Mouse (Mus musculus) cerebellum, postnatal 4 days (tissue): ENCODE results near the gene Fam196a.

Source experiments
- DNase-seq, 2 experiments: peaks; one replicate each; pipeline ENCODE4 v3.0.0; 2022; ENCODE audit warnings: low spot score in 2 of 2, mixed read lengths in 1 of 2

Gene Fam196a

DNA sequence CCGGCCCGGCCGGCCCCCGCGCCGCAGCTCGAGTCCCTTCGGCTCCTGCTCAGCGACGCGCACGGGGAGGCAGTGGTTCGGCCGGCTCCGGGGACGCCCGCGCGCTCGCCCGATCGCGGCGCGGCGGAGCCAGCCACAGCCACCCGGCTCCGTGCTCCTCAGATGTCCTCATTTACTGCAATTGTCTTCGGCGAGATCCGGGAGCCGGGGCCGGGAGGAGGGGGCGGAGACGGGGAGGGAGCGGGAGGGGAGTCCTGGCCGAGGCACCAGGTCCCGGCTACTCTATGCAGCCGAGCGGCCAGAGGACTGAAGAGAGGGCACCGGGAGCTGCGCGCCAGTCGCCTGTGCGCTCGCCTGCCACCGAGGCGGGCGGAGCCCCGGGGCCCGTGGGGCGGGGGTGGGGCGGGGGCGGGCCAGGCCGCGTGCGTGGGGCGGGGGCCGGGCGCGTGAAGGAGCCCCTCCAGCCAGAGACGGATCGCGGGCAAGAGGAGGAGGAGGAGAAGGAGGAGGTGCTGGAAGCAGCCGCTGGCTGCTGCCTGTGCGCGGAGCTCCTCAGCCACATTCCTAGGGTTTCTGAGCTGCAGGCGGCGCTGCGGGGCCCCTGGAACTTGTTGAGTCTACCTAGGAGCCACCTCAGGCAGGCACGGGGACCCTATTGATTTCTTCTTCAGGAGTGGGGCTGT, at the start of gene Fam196a:
Gene Fam196a (minus strand): TSS at position 504 of the 683 bp plus-strand sequence.
- DNase-seq: peak; percentile 37 to 44

DNA sequence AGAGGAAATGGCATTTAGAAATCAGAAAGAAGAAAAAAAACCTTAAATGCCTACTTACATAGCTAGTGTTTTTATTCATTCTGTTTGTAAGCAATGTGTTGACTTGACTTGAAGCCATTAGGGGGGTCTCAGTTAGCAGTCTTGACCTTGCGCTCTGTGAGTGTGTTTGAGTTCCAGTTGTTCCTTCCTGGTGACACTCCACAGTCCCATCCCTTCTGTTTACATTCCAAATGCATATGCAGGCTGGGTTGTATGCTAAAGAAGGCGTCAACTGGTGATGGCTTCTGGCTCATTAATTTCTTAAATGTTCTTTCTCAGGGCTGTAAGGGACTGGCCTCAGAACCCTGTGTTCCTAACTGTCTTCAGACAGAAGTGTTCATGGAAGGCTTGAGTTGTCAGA, 23.4 kb upstream of the Fam196a start:
- DNase-seq: no peak

DNA sequence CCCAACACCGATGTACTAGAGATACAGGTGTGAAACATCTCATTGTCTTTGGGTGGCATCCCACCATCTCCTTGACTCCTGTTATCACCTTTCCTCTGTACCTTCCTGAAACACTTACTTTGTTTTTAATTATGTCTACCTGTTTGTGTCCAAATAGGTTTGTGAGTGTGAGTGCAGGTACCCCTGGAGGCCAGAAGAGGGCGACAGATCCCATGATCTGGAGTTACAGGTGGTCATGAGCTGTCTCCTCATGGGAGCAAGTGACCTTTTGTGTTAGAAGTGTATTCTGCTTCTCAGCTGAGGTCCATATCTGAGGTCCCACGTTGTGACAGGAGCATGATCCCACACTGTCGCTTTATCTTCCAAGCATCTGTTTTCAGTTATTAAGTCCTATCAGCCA, 22.6 kb upstream of the Fam196a start:
- no peak for DNase-seq

DNA sequence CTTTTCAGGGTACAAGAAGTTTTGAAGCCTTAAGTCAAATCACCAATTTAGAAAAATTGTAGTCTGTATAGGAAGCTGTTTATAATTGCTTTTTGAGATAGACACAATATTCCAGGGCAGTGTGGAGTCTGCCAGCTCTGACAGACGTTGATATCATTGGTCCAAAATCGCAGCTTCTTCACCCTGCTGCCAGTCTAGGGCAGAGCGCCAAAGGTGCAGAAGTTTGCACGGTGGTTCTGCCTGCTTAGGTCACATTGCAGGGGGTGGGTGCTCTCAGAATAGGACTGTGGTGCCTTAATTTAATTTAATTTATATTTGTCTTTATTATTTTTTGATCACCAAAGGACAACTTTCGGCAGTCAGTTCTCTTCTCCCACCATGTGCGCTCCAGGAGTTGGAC, 20.9 kb upstream of the Fam196a start:
- no peak for DNase-seq

DNA sequence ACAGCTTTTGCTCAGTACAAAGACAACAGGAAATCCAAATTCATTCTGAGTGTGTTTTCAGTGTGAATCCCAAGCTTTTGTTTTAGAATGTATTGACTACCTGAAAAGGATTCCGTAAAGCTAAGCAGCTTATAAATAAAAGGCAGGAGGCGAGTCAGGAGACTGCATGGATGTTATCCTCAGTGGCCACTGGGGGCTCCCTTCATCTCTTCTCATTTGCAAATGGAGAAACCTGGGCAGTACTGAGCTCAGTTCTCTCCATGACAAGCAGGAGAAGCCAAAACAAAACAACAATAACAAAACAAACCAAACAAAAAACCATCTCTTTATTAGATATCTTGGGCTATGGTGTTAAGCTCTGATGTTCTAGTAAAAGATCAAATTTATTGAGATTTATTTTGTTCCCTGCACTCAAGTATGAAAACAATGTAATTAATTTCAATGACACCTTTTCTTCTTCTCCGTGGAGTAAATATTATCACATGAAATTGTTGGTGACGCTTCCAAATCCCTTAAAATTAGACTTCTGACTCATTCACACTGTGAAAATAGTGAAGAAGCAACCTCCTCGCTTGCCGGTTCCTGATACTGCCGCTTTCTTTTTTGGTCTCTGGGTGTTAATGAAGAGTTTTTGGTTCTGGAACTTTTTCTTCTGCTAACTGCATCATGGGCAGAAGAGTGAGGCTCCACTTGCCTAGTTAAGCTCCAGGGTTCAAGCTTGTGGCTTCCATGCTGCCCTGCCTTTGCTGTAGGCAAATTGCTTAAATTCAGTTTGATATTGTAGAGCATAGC, 7.9 kb upstream of the Fam196a start:
- no peak for DNase-seq

DNA sequence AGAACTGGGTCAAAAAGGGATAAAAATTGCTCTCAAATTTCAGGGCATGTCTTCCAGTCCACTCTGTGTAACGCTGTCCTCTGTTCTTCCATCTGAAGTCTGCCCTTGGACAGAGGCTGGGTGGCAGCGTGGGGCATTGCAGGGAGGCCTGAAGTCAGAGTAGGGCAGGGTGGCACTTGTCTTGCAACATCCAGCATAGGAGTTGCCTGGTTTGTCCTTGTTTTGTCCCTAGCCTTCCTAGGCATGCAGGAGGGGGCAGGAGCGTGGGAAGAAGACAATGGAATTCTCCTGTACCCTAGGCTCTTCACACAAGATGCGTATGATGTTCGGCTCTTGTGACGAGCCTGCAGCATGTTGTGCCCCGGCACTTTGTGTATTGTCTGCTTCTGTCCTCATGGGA, 5.5 kb upstream of the Fam196a start:
- DNase-seq: no peak

DNA sequence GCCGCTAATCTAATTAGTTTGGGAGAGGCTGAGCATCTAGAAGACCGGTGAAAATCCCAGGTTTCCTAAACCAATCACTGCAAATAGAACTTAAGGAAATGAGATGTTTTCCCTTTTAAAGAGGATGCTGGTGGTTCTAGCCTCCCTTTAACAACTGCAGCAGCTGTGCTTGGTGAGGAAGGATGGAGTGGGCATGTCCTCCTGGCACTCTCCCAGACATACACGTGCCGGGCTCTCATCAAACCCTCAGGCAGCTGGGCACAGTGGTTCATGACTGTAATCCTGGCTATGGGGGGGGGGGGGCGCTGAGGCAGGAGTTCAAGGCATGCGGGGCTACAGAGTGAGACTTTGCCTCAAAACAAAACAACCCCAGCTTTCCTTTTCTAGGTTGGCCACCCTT, 4.8 kb upstream of the Fam196a start:
- DNase-seq: no peak

DNA sequence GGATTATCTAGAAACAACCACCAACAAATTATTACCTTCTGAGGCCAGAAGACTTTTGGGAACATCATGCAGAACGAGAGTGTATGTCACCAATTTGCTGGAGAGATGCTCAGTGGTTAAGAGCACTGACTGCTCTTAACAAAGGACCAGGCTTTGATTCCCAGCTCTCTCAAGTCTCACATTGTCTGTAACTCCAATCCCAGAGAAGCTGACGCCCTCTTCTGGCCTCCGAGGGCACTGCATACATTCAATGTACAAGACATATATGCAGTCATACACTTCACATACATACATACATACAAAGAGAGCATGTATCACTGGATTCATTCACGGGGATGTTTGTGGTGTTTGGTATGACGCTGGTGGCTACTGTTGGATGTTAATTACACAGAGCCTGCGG, 3.7 kb upstream of the Fam196a start:
- no peak for DNase-seq

DNA sequence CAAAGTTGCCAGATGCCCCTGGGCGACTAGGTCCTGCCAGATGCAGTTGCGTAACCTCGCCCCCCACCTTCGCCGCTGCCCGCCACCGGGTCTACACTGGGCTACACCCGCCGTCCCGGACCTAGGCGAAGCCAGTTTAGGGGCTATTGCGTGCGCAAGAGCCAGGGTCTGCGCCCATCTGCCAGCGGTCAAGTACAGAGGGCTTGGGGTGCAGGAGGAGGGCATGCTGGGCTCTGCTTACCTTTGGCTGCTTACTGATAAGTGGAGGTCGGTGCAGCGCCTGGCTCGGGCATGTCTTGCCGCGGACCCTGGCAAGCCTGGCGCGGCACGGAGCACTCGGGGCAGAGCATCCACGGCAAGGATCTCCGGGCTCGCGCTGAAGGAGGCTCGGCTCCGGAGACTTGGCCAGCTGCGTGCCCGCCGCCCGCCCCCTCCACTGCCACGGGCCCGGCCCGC, 731 bp downstream of the Fam196a start:
- peak in 1 of 2 experiments; percentile 18 for DNase-seq

DNA sequence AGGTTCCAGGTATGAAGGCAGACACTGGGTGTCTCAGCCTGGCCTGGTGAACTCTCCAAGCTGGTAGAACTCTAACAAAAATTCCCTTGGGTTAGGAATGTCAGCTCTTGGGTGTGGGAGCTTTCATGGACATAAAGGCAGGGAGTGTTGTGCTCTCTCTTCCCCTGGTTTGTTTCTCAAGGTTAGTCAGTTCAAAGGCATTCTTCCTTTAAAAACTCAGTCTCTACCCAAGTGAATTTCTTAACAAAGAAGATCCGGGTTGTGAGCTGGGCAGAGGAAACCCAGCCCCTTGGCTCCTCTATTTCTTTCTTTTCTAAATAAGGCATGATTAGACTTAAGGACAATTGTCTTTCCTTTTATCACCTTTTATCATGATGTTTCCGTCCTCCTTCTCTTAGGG, 6.3 kb downstream of the Fam196a start:
- DNase-seq: no peak

DNA sequence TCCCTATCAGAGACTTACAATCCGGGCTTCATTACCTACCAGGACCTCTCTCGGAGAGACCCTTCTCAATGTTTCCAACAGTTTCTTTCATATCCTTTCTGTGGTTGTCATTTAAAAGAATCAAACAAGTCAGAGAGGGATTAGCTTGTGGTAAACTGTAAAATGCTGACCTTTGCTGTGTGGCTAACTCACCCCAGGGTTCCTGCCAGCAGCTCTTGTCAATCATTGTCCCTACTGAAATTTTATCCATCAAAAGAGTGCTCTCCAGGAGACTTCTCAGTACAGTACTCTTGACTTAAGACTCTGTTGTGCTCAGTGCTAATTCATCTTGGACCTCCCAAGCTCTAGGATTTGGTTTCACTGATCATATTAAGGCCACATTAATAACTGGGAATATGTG, 36.2 kb downstream of the Fam196a start:
- DNase-seq: no peak

DNA sequence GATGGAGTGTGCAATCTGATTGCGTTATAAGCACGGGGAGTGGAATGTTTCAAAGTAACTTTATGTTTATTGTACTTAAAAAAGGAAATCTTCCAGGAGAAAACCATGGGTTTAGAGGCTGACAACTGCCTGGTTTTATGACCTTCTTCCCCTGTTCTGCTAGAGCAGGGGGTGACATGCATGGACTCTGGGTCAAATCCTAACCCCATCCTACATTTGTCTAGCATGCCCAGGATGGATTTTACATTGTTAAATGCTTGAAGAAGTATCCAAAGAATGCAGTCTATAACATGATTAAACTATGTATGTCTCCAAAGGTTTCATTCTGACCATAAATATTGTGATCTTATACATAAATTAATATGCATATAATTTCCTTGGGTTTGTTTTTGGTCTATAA, 38.8 kb downstream of the Fam196a start:
- no peak for DNase-seq

DNA sequence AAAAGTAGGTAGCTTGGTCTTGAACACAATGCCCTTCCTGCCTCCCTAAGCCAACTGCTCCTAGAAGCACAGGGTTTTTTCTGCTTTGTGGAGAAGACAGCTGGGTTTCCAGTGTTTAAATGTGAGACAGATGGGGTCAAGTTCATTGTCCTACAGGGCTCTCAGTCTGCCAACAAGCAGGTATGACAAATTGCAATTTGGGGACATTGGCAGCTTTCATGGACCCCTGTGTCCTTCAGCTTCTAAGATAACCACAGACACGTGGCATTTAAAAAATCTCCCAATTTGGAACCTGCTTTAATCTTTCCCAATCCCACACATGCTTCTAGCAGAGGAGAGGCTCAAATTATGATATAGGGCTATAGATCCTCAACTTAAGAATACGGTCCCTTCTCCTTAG, 43.6 kb downstream of the Fam196a start:
- DNase-seq: no peak

DNA sequence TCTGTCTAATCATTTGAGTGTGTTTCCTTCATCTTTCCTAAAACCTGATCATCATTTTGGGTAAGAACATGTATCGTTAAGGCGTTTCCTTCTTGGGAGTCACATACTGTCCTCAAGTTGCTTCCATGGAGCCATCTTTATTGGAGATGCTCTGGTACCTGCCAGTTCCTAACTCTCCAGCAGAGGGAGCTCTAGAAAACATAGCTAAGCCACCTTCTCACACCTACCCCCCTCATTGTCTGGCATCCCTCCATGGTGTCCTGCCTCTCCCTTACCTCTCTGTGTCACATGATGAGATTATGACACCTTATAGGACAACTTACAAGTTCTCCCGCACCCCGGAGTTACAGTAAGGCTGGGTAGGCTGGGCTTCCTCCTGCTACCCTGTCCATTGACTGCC, 45.3 kb downstream of the Fam196a start:
- no peak for DNase-seq

DNA sequence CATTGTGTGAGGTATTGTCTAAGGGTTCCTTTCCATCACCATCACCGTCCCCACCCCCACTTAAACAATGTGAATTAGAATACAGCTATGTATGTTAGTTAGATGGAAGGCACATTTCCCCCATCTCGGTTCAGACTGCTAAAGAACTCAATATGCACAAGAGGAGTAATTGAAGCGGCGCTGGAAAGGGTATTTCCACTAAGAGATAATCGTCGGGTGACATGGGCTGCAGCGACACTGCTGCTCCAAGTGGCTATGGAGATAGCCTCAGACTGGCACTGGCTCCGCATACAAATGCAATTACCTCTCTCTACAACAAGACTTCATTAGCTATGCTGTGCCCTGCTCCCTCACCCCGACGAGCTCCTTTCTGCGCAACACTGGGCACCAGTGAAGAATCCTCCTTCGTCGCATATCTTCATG, 45.8 kb downstream of the Fam196a start:
- no peak for DNase-seq

DNA sequence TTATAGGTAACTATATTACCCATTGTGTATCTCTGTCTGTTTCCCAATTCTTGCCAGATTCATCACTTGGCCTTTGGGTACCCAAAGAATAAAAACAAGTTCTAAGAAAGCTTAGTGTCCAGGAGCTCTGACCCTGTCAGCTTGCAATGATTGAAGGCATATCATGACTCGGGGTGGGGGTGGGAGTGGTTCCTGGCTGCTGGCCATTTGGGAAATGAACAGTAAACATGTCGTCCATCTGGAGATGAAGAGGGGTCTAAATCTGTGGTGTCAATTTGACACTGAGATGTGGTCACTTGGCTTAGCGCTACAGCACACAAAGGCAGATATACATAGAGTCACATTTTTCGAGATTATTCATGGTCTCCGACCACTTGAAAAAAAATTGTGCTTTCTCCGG, 54.7 kb downstream of the Fam196a start:
- DNase-seq: no peak

DNA sequence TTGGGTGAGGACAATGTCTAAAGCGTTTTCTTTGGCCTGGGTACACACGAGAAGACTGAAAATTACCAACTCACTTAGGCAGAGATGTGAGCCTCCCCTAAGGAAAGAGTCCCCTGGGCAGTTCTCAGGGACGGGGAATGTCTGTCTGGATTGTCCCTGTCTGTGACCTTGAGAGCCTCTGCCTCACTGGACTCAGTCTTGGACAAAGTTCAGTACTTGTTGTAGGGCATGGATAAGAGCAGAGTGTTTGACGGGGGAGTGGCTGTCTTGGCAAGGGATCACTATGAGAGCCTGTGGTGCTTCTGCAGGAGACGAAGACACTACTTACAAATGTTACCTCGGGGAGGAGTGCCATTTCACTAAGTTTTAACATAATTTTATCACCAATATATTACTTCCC, 57.8 kb downstream of the Fam196a start:
- DNase-seq: no peak

DNA sequence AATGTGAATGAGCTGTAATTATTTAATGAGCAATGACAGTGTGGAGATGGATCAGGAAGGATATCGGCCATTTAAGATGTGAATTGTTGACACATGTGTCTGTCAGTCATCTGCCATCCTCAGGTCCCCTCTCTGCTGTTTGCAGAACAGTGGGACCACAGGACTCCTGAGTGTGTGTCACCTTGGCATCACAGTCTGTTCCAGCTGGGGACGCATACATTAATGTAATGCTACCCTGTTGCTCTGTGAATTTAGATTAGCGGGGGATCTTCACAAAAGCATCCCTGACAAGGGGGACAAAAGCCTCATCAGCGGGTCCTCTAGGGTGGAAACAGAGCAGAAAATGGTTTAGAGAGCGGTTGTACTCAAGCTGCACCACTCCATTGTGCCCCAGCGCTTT, 59.2 kb downstream of the Fam196a start:
- no peak for DNase-seq

DNA sequence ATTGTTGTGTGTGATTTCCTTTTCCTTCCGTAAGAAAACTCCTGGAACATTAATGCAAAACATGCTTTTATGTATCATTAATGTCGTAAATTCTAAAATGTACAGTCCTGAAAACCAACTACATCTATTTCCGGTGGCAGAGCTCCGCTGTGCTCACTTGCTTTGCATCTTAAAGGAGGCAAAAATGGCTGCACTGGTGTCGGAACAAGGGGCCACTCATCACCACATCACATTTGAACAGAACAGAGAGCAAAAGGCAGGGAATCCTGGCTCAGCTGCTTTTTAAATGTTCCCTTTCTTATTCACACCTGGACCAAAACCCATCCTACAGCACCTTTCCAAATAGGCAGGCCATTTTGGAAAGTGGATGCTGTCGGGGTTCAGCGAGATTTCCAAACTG, 65.2 kb downstream of the Fam196a start:
- DNase-seq: no peak

DNA sequence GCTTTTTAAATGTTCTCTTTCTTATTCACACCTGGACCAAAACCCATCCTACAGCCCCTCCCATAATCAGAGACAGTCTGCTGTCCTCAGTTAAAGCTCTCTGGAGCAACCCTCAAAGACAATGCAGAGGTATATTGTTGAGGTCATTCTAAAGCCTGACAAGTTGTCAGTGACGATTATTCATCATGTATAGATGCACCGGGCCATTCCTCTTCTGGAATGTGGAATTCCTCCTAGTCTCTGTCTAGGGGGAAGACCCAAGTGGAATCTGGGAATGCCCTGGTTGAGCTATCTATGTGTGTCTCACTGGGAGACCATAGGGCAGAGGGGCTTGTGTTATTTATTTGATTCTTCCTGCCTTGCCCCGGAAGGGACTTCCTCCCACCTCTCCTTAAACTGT, 65.7 kb downstream of the Fam196a start:
- DNase-seq: no peak

DNA sequence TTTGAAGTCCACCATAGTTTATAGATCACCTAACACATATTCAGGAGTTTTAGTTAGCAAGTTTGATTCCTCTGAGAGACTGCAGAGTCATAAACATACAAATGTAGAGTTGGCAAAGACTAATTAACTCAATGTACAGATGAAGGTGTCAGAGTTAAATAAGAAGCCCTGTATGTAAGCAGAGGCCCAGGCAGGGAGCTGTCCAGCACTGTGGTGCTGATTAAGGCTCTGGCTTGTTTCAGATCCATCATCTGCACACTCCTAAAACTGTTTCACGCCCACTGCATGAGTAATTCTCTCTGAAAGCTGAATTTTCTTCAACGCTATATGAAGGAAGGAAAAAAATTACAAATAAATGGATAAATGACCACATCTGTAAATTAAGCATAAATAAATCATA, 74.1 kb downstream of the Fam196a start:
- no peak for DNase-seq

DNA sequence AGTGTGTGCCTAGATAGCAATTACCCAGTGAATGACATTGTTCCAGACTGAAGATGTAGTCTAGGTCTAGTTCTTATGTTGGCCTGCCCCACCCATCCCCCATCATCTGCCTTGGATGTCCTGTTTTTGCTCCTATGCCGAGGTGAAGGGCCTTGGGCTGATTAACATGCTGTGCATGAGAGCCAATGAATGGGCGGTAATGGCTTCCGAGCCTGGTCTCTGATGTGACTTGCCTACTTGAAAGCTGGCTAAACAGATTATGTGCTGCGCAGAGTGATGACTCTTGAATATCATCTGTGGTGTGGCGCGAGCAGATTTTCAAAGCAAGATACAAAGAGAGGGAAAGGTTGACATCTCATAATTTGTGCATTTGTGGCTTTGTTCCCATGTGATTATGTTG, 76.2 kb downstream of the Fam196a start:
- DNase-seq: no peak

DNA sequence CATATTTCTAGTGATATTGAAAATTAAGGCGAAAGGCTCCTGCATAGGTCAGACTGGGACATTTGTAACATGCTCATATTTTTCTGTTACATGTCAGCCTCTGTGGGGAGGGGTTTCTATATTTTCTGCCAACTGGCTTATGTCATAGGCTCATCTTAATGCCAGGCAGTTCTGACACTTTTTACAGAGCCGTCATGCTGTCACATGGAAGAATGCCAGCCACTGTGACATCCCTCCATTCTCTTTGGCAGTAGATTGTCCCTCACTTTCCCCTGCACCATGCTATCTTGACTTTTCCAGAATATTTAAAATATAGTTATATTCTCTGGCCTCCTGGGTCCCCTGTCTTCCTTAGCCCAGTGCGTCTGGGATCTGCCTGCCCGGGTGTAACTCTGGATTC, 95.5 kb downstream of the Fam196a start:
- peak in 1 of 2 experiments; percentile 23 for DNase-seq
